Mouse (Mus musculus): ENCODE measurements around the gene Bcar1.

GRCm38 (mm10) chr8:111742261-111743037 lies 1.2 kb downstream of the Bcar1 start:
- TF ChIP-seq POLR2A (IDR thresholded peaks at IDR 0.05; ENCODE audit: insufficient read depth, low read depth, low read length): no peak
- no peak for TF ChIP-seq CTCF (IDR thresholded peaks at IDR 0.05; ENCODE audit: insufficient read depth, low read depth, low read length)

All from olfactory bulb, adult 2 months (tissue).